Mouse (Mus musculus) fat pad, adult 2 months (tissue): Measurements from ENCODE around the gene Pou6f1.
A peak's percentile ranks its signal among the peaks of the same experiment; 100 is the strongest.
"Not testable (repeated sequence)": the region's sequence is repeated elsewhere in the genome, so short reads cannot be mapped to it uniquely, and the experiment has no call there.

ENCODE experiments used
- DNase-seq: peaks from one replicate; pipeline ENCODE4 v3.0.0-alpha.2; 2011; ENCODE audit warnings: low read depth, low spot score; ENCODE audit errors: extremely low read depth

The Pou6f1 gene

GRCm38 (mm10) chr15:100577972-100578371 is 21.8 kb downstream of the Pou6f1 start:
- DNase-seq, result no peak

- DNase-seq, result no peak
Observed at GRCm38 (mm10) chr15:100576810-100577209, 23.0 kb downstream of the Pou6f1 start.

- no peak for DNase-seq
Observed at GRCm38 (mm10) chr15:100576392-100576791, 23.4 kb downstream of the Pou6f1 start.

- DNase-seq, result no peak
Observed at GRCm38 (mm10) chr15:100575366-100575765, 24.4 kb downstream of the Pou6f1 start.

- DNase-seq, result no peak
Observed at GRCm38 (mm10) chr15:100574378-100574777, 25.4 kb downstream of the Pou6f1 start.

GRCm38 (mm10) chr15:100573946-100574345 is 25.8 kb downstream of the Pou6f1 start:
- no peak for DNase-seq

- DNase-seq, result no peak
Observed at GRCm38 (mm10) chr15:100569239-100569638, 30.5 kb downstream of the Pou6f1 start.

GRCm38 (mm10) chr15:100566531-100566930 is 33.3 kb downstream of the Pou6f1 start:
- DNase-seq, result no peak

GRCm38 (mm10) chr15:100557705-100558433 is 41.9 kb downstream of the Pou6f1 start:
- DNase-seq, result no peak

GRCm38 (mm10) chr15:100556378-100556777 is 43.4 kb downstream of the Pou6f1 start:
- no peak for DNase-seq

- no peak for DNase-seq
Observed at GRCm38 (mm10) chr15:100555965-100556364, 43.8 kb downstream of the Pou6f1 start.

- DNase-seq, result peak; percentile 65
Observed at GRCm38 (mm10) chr15:100551326-100552307, 48.2 kb downstream of the Pou6f1 start, which contains the start of gene Tfcp2. TSS of gene Tfcp2 (minus strand) at chr15:100552008.

- no peak for DNase-seq
Observed at GRCm38 (mm10) chr15:100550280-100550679, 49.5 kb downstream of the Pou6f1 start.

GRCm38 (mm10) chr15:100543651-100544030 is 56.1 kb downstream of the Pou6f1 start:
- not testable (repeated sequence) for DNase-seq

- DNase-seq, result not testable (repeated sequence)
Observed at GRCm38 (mm10) chr15:100542876-100543650, 56.7 kb downstream of the Pou6f1 start.

GRCm38 (mm10) chr15:100541426-100541825 is 58.4 kb downstream of the Pou6f1 start:
- DNase-seq, result no peak

GRCm38 (mm10) chr15:100541001-100541400 is 58.8 kb downstream of the Pou6f1 start:
- not testable (repeated sequence) for DNase-seq

- DNase-seq, result no peak
Observed at GRCm38 (mm10) chr15:100539411-100539810, 60.4 kb downstream of the Pou6f1 start.

- DNase-seq, result no peak
Observed at GRCm38 (mm10) chr15:100537913-100538312, 61.9 kb downstream of the Pou6f1 start.

- no peak for DNase-seq
Observed at GRCm38 (mm10) chr15:100527900-100528299, 71.9 kb downstream of the Pou6f1 start.

GRCm38 (mm10) chr15:100525405-100525804 is 74.4 kb downstream of the Pou6f1 start:
- no peak for DNase-seq
